Mouse (Mus musculus) hindbrain, postnatal 0 days (tissue): ENCODE results near the gene Cdh4. TPM values are rescaled to one million over a fixed set of nuclear protein-coding genes. Genes with fewer than 3 reads are reported as not detected.

Experiments
- ATAC-seq: fragments of 200-750 bp; cut with Nextera tagmentation; 2 replicates; pipeline ENCODE4 v1.8.0; 2017; ENCODE audit warnings: mild to moderate bottlenecking, moderate TSS enrichment, moderate library complexity
- DNase-seq: peaks from one replicate; pipeline ENCODE4 v3.0.0-alpha.2; 2015; ENCODE audit warnings: low spot score
- H3K27ac ChIP-seq: fragments of 300-500 bp; sonication (generic); 2 replicates; pipeline ENCODE4 v1.5.1; 2014; ENCODE audit warnings: mild to moderate bottlenecking
- H3K27me3 ChIP-seq: fragments of 300-500 bp; sonication (generic); 2 replicates; pipeline ENCODE4 v1.6.1; 2014; ENCODE audit warnings: low read length, mixed read lengths; ENCODE audit not compliant: insufficient read depth
- H3K36me3 ChIP-seq: fragments of 300-500 bp; sonication (generic); 2 replicates; pipeline ENCODE4 v1.6.1; 2014; ENCODE audit warnings: low read length, mixed read lengths; ENCODE audit not compliant: insufficient read depth
- H3K4me1 ChIP-seq: fragments of 300-500 bp; sonication (generic); 2 replicates; pipeline ENCODE4 v1.6.1; 2014; ENCODE audit warnings: antibody characterized with exemption, low read length, mixed read lengths; ENCODE audit not compliant: insufficient read depth
- H3K4me2 ChIP-seq: fragments of 300-500 bp; sonication (generic); 2 replicates; pipeline ENCODE4 v1.6.1; 2014; ENCODE audit warnings: low read depth, mild to moderate bottlenecking, low read length, moderate library complexity, mixed read lengths
- H3K4me3 ChIP-seq: fragments of 300-500 bp; sonication (generic); 2 replicates; pipeline ENCODE4 v1.5.1; 2014; ENCODE audit warnings: low read length
- H3K9ac ChIP-seq: fragments of 300-500 bp; sonication (generic); replicated peaks from 2 replicates; pipeline ENCODE4 v1.6.1; 2014; ENCODE audit warnings: mild to moderate bottlenecking, low read length, moderate library complexity, mixed read lengths
- H3K9me3 ChIP-seq: fragments of 300-500 bp; sonication (generic); 2 replicates; pipeline ENCODE4 v1.6.1; 2016; ENCODE audit warnings: low read length, mixed read lengths
- CTCF ChIP-seq: IDR thresholded peaks from 2 replicates; pipeline ENCODE4 v1.5.1; 2016; ENCODE audit warnings: antibody characterized with exemption, control low read depth, low read depth
- WGBS: fragments of 180-500 bp; shearing (Covaris S2); extraction: QIAGEN DNeasy Blood & Tissue Kit; methylation state at CpG from one replicate; pipeline ENCODE4 v1.1.7; 2014; 5-methylcytosine and 5-hydroxymethylcytosine counted together
- polyA plus RNA-seq: library from polyadenylated mRNA; unstranded; fragments of >200 nt; fragmentation: Nextera tagmentation; extraction: Ambion mirVana; gene quantifications from 2 replicates; pipeline ENCODE4 v1.2.1, GENCODE M21; 2015
- total RNA-seq: library from RNA; depleted of rRNA; stranded (reverse); fragments of >200 nt; gene quantifications from 2 replicates; pipeline ENCODE4 v1.2.3, GENCODE M21; 2014

Gene Cdh4
- total and polyA plus RNA-seq, 2 experiments from 2014 or later: 42.1 to 66.8 TPM

DNA sequence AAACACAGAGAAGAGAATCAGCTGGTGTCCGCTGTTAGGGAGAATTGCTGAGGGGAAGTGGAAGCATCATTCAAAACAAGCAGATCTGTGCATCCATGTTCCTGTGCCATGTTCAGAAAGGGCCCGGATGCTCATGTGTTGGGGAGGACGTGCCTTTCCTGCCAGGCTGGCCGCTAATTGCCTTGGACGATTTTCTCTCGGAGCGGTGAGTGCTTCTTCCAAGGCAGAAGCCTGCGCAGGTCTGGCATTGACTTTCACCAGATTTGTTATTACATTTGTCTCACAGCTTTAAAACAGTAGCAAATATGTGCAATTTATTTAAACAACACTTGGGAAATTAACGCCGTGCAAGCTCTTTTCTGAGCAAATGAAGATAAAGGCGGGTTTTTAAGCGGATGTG, 353.2 kb downstream of the Cdh4 start:
- no peaks in the 10 kb centered on the region for H3K9me3 ChIP-seq
- no peaks in the 10 kb centered on the region for H3K27me3 ChIP-seq
- WGBS: 60% methylated on average over 12 of the region's 12 CpGs
- H3K36me3 ChIP-seq: no peaks in the 10 kb centered on the region
- peak overlapping the region; percentile 28 for H3K27ac ChIP-seq
- no peak overlapping the region for H3K9ac ChIP-seq
- H3K4me2 ChIP-seq: no peak overlapping the region
- TF ChIP-seq CTCF: no peak
- no peak overlapping the region for H3K4me3 ChIP-seq
- no peak for ATAC-seq
- H3K4me1 ChIP-seq: no peaks in the 10 kb centered on the region
- peak; percentile 54 for DNase-seq

DNA sequence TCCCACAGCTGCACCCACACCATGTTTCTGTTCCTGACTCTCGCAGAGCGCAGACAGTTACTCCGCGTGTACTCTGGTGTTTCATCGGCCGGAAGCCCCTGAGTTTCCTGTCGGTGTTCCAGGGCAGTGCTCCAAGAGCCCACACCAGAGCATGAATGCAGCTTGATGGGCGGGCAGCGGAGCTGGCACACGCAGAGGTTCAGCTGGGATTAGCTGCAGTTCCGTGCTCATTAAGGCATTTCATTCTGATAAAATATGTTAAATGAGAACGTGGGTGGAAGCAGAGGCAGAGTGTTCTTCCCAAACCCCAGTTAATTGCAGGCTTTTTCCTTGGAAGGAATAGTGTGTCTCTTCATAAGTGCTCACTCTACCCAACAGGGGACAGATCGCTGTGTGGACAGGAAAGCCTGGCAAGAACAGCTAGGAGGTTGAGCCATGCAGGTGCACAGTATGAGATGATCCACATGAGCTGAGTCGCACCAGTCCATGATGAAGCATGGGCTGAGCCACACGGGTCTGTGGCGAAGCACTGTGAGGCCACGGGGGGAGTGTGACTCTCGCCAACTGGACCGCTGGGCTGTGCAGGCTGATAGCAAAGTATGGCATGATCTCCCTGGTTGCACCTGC, 357.8 kb downstream of the Cdh4 start:
- ATAC-seq (peak; percentile 43), DNase-seq (peak; percentile 75)
- Histone ChIP-seq H3K4me3 (no peak overlapping the region), H3K9ac (no peak overlapping the region), H3K4me1 (no peaks in the 10 kb centered on the region; the same call in 1 of the 2 replicates), H3K27ac (0 out of 2 replicates have a peak overlapping the region, but pooled peaks have one; percentile 12), H3K9me3 (no peaks in the 10 kb centered on the region), H3K36me3 (no peaks in the 10 kb centered on the region), H3K27me3 (no peaks in the 10 kb centered on the region), H3K4me2 (no peak overlapping the region)
- TF ChIP-seq CTCF: no peak
- 31% methylated on average over 19 of the region's 19 CpGs for WGBS

DNA sequence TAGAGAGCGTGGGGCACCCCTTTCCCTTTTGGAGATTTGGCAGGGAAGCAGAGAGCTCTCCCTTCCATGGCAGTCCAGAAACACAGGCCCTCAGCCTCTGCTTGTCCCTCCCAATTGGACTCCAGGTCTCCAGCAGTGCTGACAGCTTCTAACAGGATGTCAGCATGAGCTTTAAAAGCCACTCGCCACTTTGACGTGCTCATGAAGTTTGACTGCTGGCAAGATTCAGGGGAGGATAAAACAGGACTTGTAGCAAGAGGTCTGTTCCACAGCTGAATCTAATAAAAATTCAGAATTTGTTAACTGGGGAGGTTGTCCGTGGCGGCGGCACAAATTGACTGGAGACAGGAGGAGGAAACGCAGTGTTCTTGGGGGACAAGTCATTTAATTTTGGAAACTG, 358.8 kb downstream of the Cdh4 start:
- no peaks in the 10 kb centered on the region for H3K9me3 ChIP-seq
- H3K9ac ChIP-seq: no peak overlapping the region
- H3K4me1 ChIP-seq: no peaks in the 10 kb centered on the region; the same call in 1 of the 2 replicates
- 54% methylated on average over 7 of the region's 7 CpGs for WGBS
- ATAC-seq (no peak), DNase-seq (no peak)
- no peak overlapping the region for H3K4me2 ChIP-seq
- TF ChIP-seq CTCF: no peak
- no peaks in the 10 kb centered on the region for H3K27me3 ChIP-seq
- no peaks in the 10 kb centered on the region for H3K36me3 ChIP-seq
- no peak overlapping the region for H3K4me3 ChIP-seq
- H3K27ac ChIP-seq: no peak overlapping the region

DNA sequence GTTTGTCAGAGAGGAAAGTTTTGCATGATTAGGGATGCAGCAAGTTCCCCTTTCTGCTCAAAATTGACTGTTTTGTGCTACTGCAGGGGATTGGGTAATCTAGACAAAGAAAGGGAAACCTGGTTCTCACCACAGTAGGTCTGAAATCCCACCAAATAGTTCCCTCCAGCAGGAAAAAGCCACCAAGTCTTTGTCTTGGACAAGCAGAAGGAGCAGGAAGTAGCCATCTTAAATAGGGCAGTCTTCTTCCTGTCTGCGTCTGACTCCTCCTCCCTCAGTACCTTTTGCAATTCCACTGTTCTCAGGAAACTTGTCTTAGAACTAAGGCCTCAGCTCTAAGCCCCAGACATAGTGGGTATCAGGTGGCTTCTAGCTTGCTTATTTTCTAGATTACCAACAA, 360.2 kb downstream of the Cdh4 start:
- no peak overlapping the region for H3K9ac ChIP-seq
- DNase-seq (no peak), ATAC-seq (no peak)
- no peak overlapping the region for H3K27ac ChIP-seq
- H3K4me3 ChIP-seq: no peak overlapping the region
- no peak for TF ChIP-seq CTCF
- H3K4me1 ChIP-seq: no peaks in the 10 kb centered on the region; the same call in 1 of the 2 replicates
- no peaks in the 10 kb centered on the region for H3K9me3 ChIP-seq
- H3K36me3 ChIP-seq: no peaks in the 10 kb centered on the region
- no peaks in the 10 kb centered on the region for H3K27me3 ChIP-seq
- H3K4me2 ChIP-seq: no peak overlapping the region
- WGBS: 84% methylated on average over 1 of the region's 1 CpGs

DNA sequence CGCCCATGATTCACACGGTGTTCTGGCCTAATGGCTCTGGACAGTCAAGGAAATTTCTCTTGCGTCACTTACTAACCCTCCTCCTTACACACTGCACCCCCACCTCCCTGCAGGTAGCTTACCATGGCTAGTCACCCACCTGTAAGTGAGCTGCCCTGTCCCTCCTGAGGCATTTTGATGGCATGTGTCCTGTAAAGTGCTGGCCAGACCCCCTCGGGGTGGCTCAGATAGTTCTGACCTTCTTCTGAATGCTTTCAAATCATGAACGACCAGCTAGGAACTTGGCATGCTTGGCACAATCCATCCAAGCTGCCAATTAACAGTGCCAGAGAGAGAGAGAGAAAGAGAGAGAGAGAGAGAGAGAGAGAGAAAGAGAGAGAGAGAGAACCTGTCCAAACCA, 368.9 kb downstream of the Cdh4 start:
- no peaks in the 10 kb centered on the region for H3K9me3 ChIP-seq
- no peak overlapping the region for H3K27ac ChIP-seq
- H3K9ac ChIP-seq: no peak overlapping the region
- 67% methylated on average over 5 of the region's 5 CpGs for WGBS
- no peaks in the 10 kb centered on the region for H3K36me3 ChIP-seq
- DNase-seq (no peak), ATAC-seq (no peak)
- no peak for TF ChIP-seq CTCF
- H3K4me1 ChIP-seq: peaks cover 9% of the 10 kb centered on the region; the same call in 1 of the 2 replicates
- no peak overlapping the region for H3K4me2 ChIP-seq
- no peaks in the 10 kb centered on the region for H3K27me3 ChIP-seq
- H3K4me3 ChIP-seq: no peak overlapping the region

DNA sequence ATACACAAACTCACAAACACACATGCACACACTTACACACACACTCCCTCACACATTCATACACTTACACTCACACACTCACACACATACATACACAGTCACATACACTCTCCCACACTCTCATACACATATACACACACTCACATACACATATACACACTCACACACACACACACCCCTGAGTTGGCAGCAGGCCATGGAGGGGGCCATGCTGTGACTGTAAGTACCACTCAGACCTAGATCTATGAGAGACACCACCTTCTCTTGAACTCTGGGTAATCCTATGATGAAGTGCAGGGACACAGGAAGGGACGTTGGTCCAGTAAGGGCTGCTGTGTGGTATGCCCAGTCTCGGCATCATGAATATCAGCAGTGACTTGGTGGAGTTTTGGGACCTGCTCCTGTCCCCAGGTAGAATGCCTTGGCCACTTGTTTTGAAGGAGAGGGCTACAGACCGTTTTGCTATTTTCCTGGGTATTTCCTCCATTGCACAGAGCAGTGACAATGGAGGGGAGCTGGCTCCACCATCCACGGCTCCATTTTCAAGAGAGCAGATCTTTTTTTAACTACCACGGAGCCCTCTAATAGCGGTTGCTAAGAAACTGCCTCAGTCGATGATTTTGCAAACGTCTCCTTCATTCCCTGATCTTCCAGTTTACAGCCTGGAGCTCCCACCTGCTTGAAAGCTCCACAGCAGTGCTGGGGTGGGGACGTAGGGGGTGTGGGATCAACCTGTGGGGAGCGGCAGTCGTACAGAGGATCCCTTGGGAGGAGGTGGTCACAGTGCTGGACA, 371.0 kb downstream of the Cdh4 start:
- Histone ChIP-seq H3K9ac (no peak overlapping the region), H3K4me1 (peaks cover 9% of the 10 kb centered on the region; the same call in 1 of the 2 replicates), H3K4me2 (no peak overlapping the region), H3K9me3 (no peaks in the 10 kb centered on the region), H3K27ac (peak overlapping the region; percentile 58; the same call in 1 of the 2 replicates), H3K36me3 (no peaks in the 10 kb centered on the region), H3K27me3 (no peaks in the 10 kb centered on the region), H3K4me3 (no peak overlapping the region)
- no peak for TF ChIP-seq CTCF
- ATAC-seq: no peak; the same call in 1 of the 2 replicates
- WGBS: 49% methylated on average over 11 of the region's 11 CpGs
- DNase-seq: peak; percentile 50
